Mouse (Mus musculus): Measurements from ENCODE around the gene Aida. TPM values are rescaled to one million over a fixed set of nuclear protein-coding genes. Genes with fewer than 3 reads are reported as not detected.

Aida gene
- polyA plus RNA-seq, 1 experiment from 2014 or later: 55.5 TPM

DNA sequence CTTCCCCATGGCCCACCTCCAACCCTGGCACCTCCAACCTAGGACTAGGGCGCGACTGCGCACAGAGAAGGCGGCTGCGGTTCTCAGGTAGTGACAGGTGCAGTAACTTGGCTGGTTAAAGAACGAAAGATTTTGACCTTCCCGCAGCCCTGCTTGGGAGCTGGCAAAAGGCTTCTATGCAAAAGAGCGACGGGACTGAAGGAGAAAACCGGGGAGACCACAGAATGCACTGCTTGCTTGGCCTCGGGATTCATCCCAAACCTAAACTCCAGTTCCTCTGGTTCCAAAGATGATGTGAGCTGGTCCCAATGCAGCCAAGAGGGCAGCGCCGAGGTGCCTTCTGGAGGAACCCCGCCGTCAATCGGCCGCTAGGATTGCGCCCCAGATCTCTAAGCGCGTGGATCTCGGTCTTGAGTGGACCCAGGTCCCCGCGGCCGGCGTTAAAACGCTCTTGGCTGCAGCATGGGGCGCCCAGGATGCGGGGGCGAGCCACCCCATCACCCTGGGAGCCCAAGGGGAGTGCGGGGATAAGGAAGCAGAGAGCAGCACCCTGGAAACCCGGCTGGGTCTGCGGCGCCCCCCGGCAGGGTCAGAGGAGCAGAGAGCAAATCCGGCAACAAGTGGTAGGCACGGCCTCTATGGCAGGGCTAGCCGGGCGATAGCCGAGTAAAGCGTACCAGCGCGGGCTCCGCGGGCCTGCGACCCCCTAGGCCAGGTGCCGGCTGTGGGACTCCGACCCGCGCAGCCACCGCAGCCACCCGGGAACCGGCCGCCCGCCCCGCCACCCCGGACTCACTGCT, 72.4 kb downstream of the Aida start:
- Histone ChIP-seq H3K9ac (replicated peaks) (peak overlapping the region; percentile 71), H3K4me1 (peaks cover 21% of the 10 kb centered on the region), H3K27ac (replicated peaks) (peak overlapping the region; percentile 74), H3K4me2 (replicated peaks) (peak overlapping the region; percentile 83), H3K27me3 (no peaks in the 10 kb centered on the region), H3K4me3 (peak overlapping the region; percentile 97), H3K9me3 (no peaks in the 10 kb centered on the region), H3K36me3 (peaks cover 8% of the 10 kb centered on the region)
- 1% methylated on average over 56 of the region's 56 CpGs for WGBS
- peak; percentile 78 for ATAC-seq (replicated peaks)

GRCm38 (mm10) chr1:183369427-183370014, 73.1 kb downstream of the Aida start, which contains the start of gene Mia3:
Mia3 (minus strand) TSS chr1:183369553.
- peak within 1 kb of the TSS; percentile 71 for H3K9ac ChIP-seq (replicated peaks)
- H3K4me2 ChIP-seq (replicated peaks): peak within 1 kb of the TSS; percentile 83
- H3K27me3 ChIP-seq: no peaks in the 10 kb centered on the region
- under 1% methylated on average over 49 of the region's 51 CpGs for WGBS
- H3K9me3 ChIP-seq: no peaks in the 10 kb centered on the region
- peak within 1 kb of the TSS; percentile 97 for H3K4me3 ChIP-seq
- ATAC-seq (replicated peaks): peak; percentile 98
- H3K27ac ChIP-seq (replicated peaks): peak within 1 kb of the TSS; percentile 74
- peaks cover 1% of the 10 kb centered on the region; the same call in 1 of the 2 replicates for H3K36me3 ChIP-seq
- H3K4me1 ChIP-seq: peaks cover 21% of the 10 kb centered on the region

GRCm38 (mm10) chr1:183374728-183375127, 78.3 kb downstream of the Aida start:
- Histone ChIP-seq H3K27me3 (peaks cover 3% of the 10 kb centered on the region; the same call in 1 of the 2 replicates), H3K9ac (replicated peaks) (no peak overlapping the region), H3K4me3 (no peak overlapping the region), H3K4me2 (replicated peaks) (no peak overlapping the region), H3K4me1 (peaks cover 5% of the 10 kb centered on the region; the same call in 1 of the 2 replicates), H3K36me3 (no peaks in the 10 kb centered on the region), H3K27ac (replicated peaks) (no peak overlapping the region), H3K9me3 (no peaks in the 10 kb centered on the region)
- ATAC-seq (replicated peaks): no peak
- 83% methylated on average over 5 of the region's 5 CpGs for WGBS

Other genes with a start within 250 kb of the Aida start
- 5.6 and 5.9 TPM in 2 replicates for gene Disp1, start 75.1 kb upstream of the Aida start, polyA plus RNA-seq (2015; fragmentation: Nextera tagmentation; extraction: Ambion mirVana)
- 102 and 106 TPM in 2 replicates for gene Brox, start 679 bp downstream of the Aida start, polyA plus RNA-seq (2015; fragmentation: Nextera tagmentation; extraction: Ambion mirVana)
- gene Mia3, start 73.0 kb downstream of the Aida start, polyA plus RNA-seq (2015; fragmentation: Nextera tagmentation; extraction: Ambion mirVana): 92.9 and 98.8 TPM in 2 replicates
- gene Taf1a, start 92.4 kb downstream of the Aida start, polyA plus RNA-seq (2015; fragmentation: Nextera tagmentation; extraction: Ambion mirVana): 17.3 and 20.0 TPM in 2 replicates
- 0.13 and 0.60 TPM in 2 replicates for gene Hhipl2, start 121.6 kb downstream of the Aida start, polyA plus RNA-seq (2015; fragmentation: Nextera tagmentation; extraction: Ambion mirVana)

Data from forebrain, embryonic 15.5 days (tissue).